Mouse (Mus musculus): ENCODE data around the gene Spata46. TPM values are rescaled to one million over a fixed set of nuclear protein-coding genes. Genes with fewer than 3 reads are reported as not detected.

Spata46 gene
- polyA plus RNA-seq (2015; fragmentation: Nextera tagmentation; extraction: Ambion mirVana), result 2.1 and 2.3 TPM in 2 replicates

- H3K27me3 ChIP-seq (ENCODE audit: insufficient read depth, low read length), result no peaks in the 10 kb centered on the region
- H3K27ac ChIP-seq (ENCODE audit: low read length), result no peak within 1 kb of the TSS
- H3K4me1 ChIP-seq (ENCODE audit: insufficient read depth, low read length), result no peaks in the 10 kb centered on the region
- WGBS, result 72% methylated on average over 4 of the region's 4 CpGs
- H3K36me3 ChIP-seq (ENCODE audit: insufficient read depth, low read length), result 0 out of 2 replicates have a peak, but pooled peaks cover 3% of the 10 kb centered on the region
- no peak within 1 kb of the TSS for H3K4me2 ChIP-seq (replicated peaks; ENCODE audit: low read depth, low read length)
- ATAC-seq (ENCODE audit: low FRiP score, low TSS enrichment), result no peak
- no peak within 1 kb of the TSS for H3K4me3 ChIP-seq (ENCODE audit: low read length)
- no peak within 1 kb of the TSS for H3K9ac ChIP-seq (replicated peaks; ENCODE audit: low read length)
- H3K9me3 ChIP-seq (ENCODE audit: low read length), result no peaks in the 10 kb centered on the region
Measured at GRCm38 (mm10) chr1:170308503-170308902, at the start of gene Spata46. Spata46 (plus strand) TSS chr1:170308803.

- no peak overlapping the region for H3K9ac ChIP-seq (replicated peaks; ENCODE audit: low read length)
- no peak for ATAC-seq (ENCODE audit: low FRiP score, low TSS enrichment)
Measured at GRCm38 (mm10) chr1:170270281-170270680, 38.3 kb upstream of the Spata46 start.

GRCm38 (mm10) chr1:170270696-170271095, 37.9 kb upstream of the Spata46 start:
- Histone ChIP-seq H3K27ac (ENCODE audit: low read length) (no peak overlapping the region), H3K27me3 (ENCODE audit: insufficient read depth, low read length) (no peaks in the 10 kb centered on the region), H3K4me2 (replicated peaks; ENCODE audit: low read depth, low read length) (no peak overlapping the region), H3K36me3 (ENCODE audit: insufficient read depth, low read length) (no peaks in the 10 kb centered on the region), H3K9ac (replicated peaks; ENCODE audit: low read length) (no peak overlapping the region), H3K9me3 (ENCODE audit: low read length) (peaks cover 11% of the 10 kb centered on the region), H3K4me3 (ENCODE audit: low read length) (no peak overlapping the region), H3K4me1 (ENCODE audit: insufficient read depth, low read length) (no peaks in the 10 kb centered on the region)
- 64% methylated on average over 4 of the region's 4 CpGs for WGBS
- no peak for ATAC-seq (ENCODE audit: low FRiP score, low TSS enrichment)

More at GRCm38 (mm10) chr1:170270281-170270680, 38.3 kb upstream of the Spata46 start:
- H3K4me2 ChIP-seq (replicated peaks; ENCODE audit: low read depth, low read length), result no peak overlapping the region
- 75% methylated on average over 6 of the region's 6 CpGs for WGBS
- H3K4me1 ChIP-seq (ENCODE audit: insufficient read depth, low read length), result no peaks in the 10 kb centered on the region
- H3K27ac ChIP-seq (ENCODE audit: low read length), result no peak overlapping the region
- peaks cover 8% of the 10 kb centered on the region; the same call in 1 of the 2 replicates for H3K9me3 ChIP-seq (ENCODE audit: low read length)
- H3K36me3 ChIP-seq (ENCODE audit: insufficient read depth, low read length), result no peaks in the 10 kb centered on the region
- H3K27me3 ChIP-seq (ENCODE audit: insufficient read depth, low read length), result no peaks in the 10 kb centered on the region
- H3K4me3 ChIP-seq (ENCODE audit: low read length), result no peak overlapping the region

- H3K4me2 ChIP-seq (replicated peaks; ENCODE audit: low read depth, low read length), result no peak overlapping the region
- peaks cover 4% of the 10 kb centered on the region for H3K9me3 ChIP-seq (ENCODE audit: low read length)
- no peak for ATAC-seq (ENCODE audit: low FRiP score, low TSS enrichment)
- H3K4me1 ChIP-seq (ENCODE audit: insufficient read depth, low read length), result no peaks in the 10 kb centered on the region
- H3K27me3 ChIP-seq (ENCODE audit: insufficient read depth, low read length), result no peaks in the 10 kb centered on the region
- no peak overlapping the region for H3K27ac ChIP-seq (ENCODE audit: low read length)
- no peak overlapping the region for H3K4me3 ChIP-seq (ENCODE audit: low read length)
- no peaks in the 10 kb centered on the region for H3K36me3 ChIP-seq (ENCODE audit: insufficient read depth, low read length)
- no peak overlapping the region for H3K9ac ChIP-seq (replicated peaks; ENCODE audit: low read length)
Measured at GRCm38 (mm10) chr1:170273252-170273651, 35.4 kb upstream of the Spata46 start.

- Histone ChIP-seq H3K4me1 (ENCODE audit: insufficient read depth, low read length) (no peaks in the 10 kb centered on the region), H3K9me3 (ENCODE audit: low read length) (peaks cover 4% of the 10 kb centered on the region), H3K4me2 (replicated peaks; ENCODE audit: low read depth, low read length) (no peak within 1 kb of the TSS), H3K27ac (ENCODE audit: low read length) (no peak within 1 kb of the TSS), H3K36me3 (ENCODE audit: insufficient read depth, low read length) (no peaks in the 10 kb centered on the region), H3K4me3 (ENCODE audit: low read length) (no peak within 1 kb of the TSS), H3K27me3 (ENCODE audit: insufficient read depth, low read length) (no peaks in the 10 kb centered on the region), H3K9ac (replicated peaks; ENCODE audit: low read length) (no peak within 1 kb of the TSS)
- no peak for ATAC-seq (ENCODE audit: low FRiP score, low TSS enrichment)
- WGBS, result 62% methylated on average over 2 of the region's 3 CpGs
Measured at GRCm38 (mm10) chr1:170277016-170277415, 31.6 kb upstream of the Spata46 start, which contains the start of gene Sh2d1b1. Sh2d1b1 (plus strand) TSS chr1:170277320.

GRCm38 (mm10) chr1:170282415-170283129, 26.0 kb upstream of the Spata46 start:
- no peak overlapping the region for H3K27ac ChIP-seq (ENCODE audit: low read length)
- no peaks in the 10 kb centered on the region for H3K27me3 ChIP-seq (ENCODE audit: insufficient read depth, low read length)
- no peak for ATAC-seq (ENCODE audit: low FRiP score, low TSS enrichment)
- 72% methylated on average over 4 of the region's 4 CpGs for WGBS
- no peaks in the 10 kb centered on the region for H3K4me1 ChIP-seq (ENCODE audit: insufficient read depth, low read length)
- H3K36me3 ChIP-seq (ENCODE audit: insufficient read depth, low read length), result no peaks in the 10 kb centered on the region
- H3K9ac ChIP-seq (replicated peaks; ENCODE audit: low read length), result no peak overlapping the region
- H3K4me3 ChIP-seq (ENCODE audit: low read length), result no peak overlapping the region
- H3K9me3 ChIP-seq (ENCODE audit: low read length), result no peaks in the 10 kb centered on the region
- no peak overlapping the region for H3K4me2 ChIP-seq (replicated peaks; ENCODE audit: low read depth, low read length)

DNA sequence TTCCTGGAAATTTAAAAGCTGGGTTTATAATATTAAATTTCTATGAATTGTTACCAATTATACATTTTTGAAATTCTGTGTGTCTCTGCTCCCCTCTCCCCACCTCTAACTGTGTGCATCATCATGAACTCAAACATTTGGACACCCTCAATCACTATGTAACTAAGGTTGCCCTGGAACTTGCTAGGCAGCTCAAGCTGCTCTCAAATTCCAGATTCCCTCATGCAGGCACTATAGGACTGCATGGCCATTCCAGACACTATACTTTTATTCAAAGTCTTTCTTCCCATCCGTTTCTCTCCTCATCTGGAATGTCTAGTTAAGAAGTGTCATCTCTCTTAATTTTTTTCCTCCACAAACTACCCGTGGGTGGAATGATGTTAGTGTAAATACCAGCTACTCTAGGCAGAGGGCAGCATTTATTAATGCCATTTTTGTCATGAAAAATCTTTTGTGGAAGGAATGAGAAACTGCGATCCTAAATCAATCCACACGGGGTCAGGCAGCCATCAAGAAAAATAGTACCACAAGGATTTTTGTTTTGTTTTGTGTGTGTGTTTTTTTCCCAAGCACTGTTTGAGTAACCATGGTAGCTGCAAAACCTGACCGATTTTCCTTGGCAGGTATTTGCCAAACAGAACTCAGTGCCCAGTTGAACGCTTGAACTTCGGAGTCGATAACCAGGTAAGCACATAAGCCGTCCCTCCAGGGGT, 16.2 kb upstream of the Spata46 start:
- Histone ChIP-seq H3K9me3 (ENCODE audit: low read length) (peaks cover 4% of the 10 kb centered on the region; the same call in 1 of the 2 replicates), H3K27ac (ENCODE audit: low read length) (no peak overlapping the region), H3K27me3 (ENCODE audit: insufficient read depth, low read length) (no peaks in the 10 kb centered on the region), H3K4me2 (replicated peaks; ENCODE audit: low read depth, low read length) (peak overlapping the region; percentile 26; the same call in 1 of the 2 replicates), H3K9ac (replicated peaks; ENCODE audit: low read length) (0 out of 2 replicates have a peak overlapping the region, but pooled peaks have one; percentile 26), H3K4me3 (ENCODE audit: low read length) (no peak overlapping the region), H3K4me1 (ENCODE audit: insufficient read depth, low read length) (0 out of 2 replicates have a peak, but pooled peaks cover 3% of the 10 kb centered on the region), H3K36me3 (ENCODE audit: insufficient read depth, low read length) (no peaks in the 10 kb centered on the region)
- ATAC-seq (ENCODE audit: low FRiP score, low TSS enrichment), result peak; percentile 39; the same call in 1 of the 2 replicates
- WGBS, result 42% methylated on average over 9 of the region's 9 CpGs

DNA sequence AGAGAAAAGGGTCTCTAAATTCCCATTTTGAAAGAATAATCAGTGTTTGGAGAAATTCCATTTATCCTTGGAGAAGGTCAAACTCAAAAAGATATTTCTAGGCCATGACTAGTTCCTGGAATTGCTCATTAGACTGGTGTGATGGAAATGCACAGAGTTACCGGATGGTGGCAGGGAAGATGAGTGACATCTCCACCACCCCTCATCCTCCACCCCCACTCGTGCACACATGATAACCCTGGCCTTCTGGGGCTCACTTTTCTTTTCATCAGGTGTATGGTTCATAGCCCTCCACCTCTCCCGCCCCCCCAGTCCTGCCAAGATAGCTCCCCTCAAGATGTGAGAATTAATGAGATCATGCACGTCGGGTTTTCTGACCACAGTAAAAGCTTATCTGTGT, 15.3 kb upstream of the Spata46 start:
- H3K4me2 ChIP-seq (replicated peaks; ENCODE audit: low read depth, low read length), result no peak overlapping the region
- no peak overlapping the region for H3K27ac ChIP-seq (ENCODE audit: low read length)
- no peak overlapping the region for H3K4me3 ChIP-seq (ENCODE audit: low read length)
- no peak for ATAC-seq (ENCODE audit: low FRiP score, low TSS enrichment)
- no peaks in the 10 kb centered on the region for H3K36me3 ChIP-seq (ENCODE audit: insufficient read depth, low read length)
- 0 out of 2 replicates have a peak, but pooled peaks cover 3% of the 10 kb centered on the region for H3K4me1 ChIP-seq (ENCODE audit: insufficient read depth, low read length)
- no peaks in the 10 kb centered on the region for H3K27me3 ChIP-seq (ENCODE audit: insufficient read depth, low read length)
- WGBS, result 76% methylated on average over 5 of the region's 5 CpGs
- peaks cover 4% of the 10 kb centered on the region; the same call in 1 of the 2 replicates for H3K9me3 ChIP-seq (ENCODE audit: low read length)
- no peak overlapping the region for H3K9ac ChIP-seq (replicated peaks; ENCODE audit: low read length)

DNA sequence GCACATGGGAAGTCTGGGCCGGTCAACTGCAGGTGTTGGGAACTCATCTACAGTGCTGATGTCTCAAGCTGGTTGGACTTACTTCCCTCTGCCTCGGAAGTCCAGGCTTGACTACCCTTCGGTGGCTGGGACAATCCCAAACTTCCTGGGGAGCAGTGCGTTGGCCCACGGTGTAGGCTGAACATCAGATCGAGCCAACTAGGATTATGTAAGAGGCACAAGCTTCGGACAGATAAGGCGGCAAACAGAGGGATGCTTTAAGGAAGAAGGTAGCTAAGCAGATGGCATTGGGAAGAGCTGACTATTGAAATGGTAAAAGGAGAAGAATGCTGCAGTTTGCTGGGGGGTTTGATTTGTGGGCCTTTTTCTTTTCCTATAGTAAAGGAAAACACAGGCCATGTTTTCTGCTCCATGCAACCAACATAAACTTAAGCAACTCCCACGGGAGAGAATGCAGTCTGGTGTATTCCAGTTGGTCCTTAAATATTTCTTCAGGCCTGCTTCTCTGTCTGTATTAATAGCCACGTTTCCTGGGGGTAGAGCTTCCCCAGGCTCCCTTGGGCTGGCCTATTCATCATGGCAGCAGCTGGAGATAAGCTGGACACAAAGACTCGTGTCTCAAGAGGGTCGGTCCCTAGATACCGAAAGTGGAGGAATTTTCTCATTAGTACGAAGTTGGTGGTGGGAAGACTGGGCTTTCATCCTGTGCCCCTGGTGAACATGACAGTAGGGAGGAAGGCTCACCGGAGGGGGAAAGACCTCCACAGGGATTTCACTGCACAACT, 13.6 kb upstream of the Spata46 start:
- H3K27ac ChIP-seq (ENCODE audit: low read length), result no peak overlapping the region
- no peak overlapping the region for H3K9ac ChIP-seq (replicated peaks; ENCODE audit: low read length)
- H3K4me2 ChIP-seq (replicated peaks; ENCODE audit: low read depth, low read length), result no peak overlapping the region
- no peak for ATAC-seq (ENCODE audit: low FRiP score, low TSS enrichment)
- H3K27me3 ChIP-seq (ENCODE audit: insufficient read depth, low read length), result no peaks in the 10 kb centered on the region
- H3K9me3 ChIP-seq (ENCODE audit: low read length), result peaks cover under 1% of the 10 kb centered on the region; the same call in 1 of the 2 replicates
- no peaks in the 10 kb centered on the region for H3K36me3 ChIP-seq (ENCODE audit: insufficient read depth, low read length)
- peaks cover 8% of the 10 kb centered on the region; the same call in 1 of the 2 replicates for H3K4me1 ChIP-seq (ENCODE audit: insufficient read depth, low read length)
- WGBS, result 83% methylated on average over 15 of the region's 15 CpGs
- no peak overlapping the region for H3K4me3 ChIP-seq (ENCODE audit: low read length)

All from kidney, embryonic 16.5 days (tissue).